Comparison of ENCODE assay signal across 19 mouse cellular contexts in genomic region chr3:78077275-78077674, GRCm38 (mm10).
"Had no signal": no experiment of that assay in that cellular context is flagged by ENCODE, and none has a peak within 500 bp of the region (broad histone marks: within the 10 kb centered on the region; RNA-seq: fewer than 3 reads in every experiment).

No protein-coding gene starts in this region.

- DNase-seq: liver, postnatal 0 days; lung, adult 2 months; lung, postnatal 14 days; lung, postnatal 36 days; right cerebral cortex, postnatal 25 days; right cerebral cortex, postnatal 4 days; spleen, adult 18-20 months; thymus, adult 2 months; thymus, postnatal 25 days; thymus, postnatal 4 days had no signal

- H3K4me2 ChIP-seq: liver, embryonic 15.5 days; lung, embryonic 15.5 days; midbrain, embryonic 11.5 days; midbrain, embryonic 13.5 days; midbrain, embryonic 15.5 days; neural tube, embryonic 12.5 days had no signal

- H3K36me3 ChIP-seq: liver, embryonic 15.5 days; lung, embryonic 15.5 days; midbrain, embryonic 13.5 days; midbrain, embryonic 15.5 days; neural tube, embryonic 12.5 days had no signal

- H3K4me3 ChIP-seq: liver, embryonic 15.5 days; lung, embryonic 15.5 days; megakaryocyte, embryonic 14.5 days; midbrain, embryonic 13.5 days; midbrain, embryonic 15.5 days; neural tube, embryonic 12.5 days had no signal

- ATAC-seq: liver, postnatal 0 days; lung, postnatal 0 days; midbrain, embryonic 13.5 days; midbrain, embryonic 15.5 days had no signal

- H3K9ac ChIP-seq: liver, embryonic 15.5 days; liver, postnatal 0 days; lung, embryonic 15.5 days; midbrain, embryonic 13.5 days; midbrain, embryonic 15.5 days; neural tube, embryonic 12.5 days had no signal

- H3K9me3 ChIP-seq: liver, embryonic 15.5 days; lung, embryonic 15.5 days; megakaryocyte, embryonic 14.5 days; midbrain, embryonic 13.5 days; midbrain, embryonic 15.5 days; neural tube, embryonic 12.5 days had no signal

- H3K4me1 ChIP-seq: liver, embryonic 15.5 days; lung, embryonic 15.5 days; megakaryocyte, embryonic 14.5 days; midbrain, embryonic 13.5 days; midbrain, embryonic 15.5 days; neural tube, embryonic 12.5 days had no signal

- H3K27ac ChIP-seq: liver, embryonic 15.5 days; lung, embryonic 15.5 days; macrophage; midbrain, embryonic 13.5 days; midbrain, embryonic 15.5 days; neural tube, embryonic 12.5 days had no signal

- H3K27me3 ChIP-seq: liver, embryonic 15.5 days; lung, embryonic 15.5 days; megakaryocyte, embryonic 14.5 days; midbrain, embryonic 13.5 days; midbrain, embryonic 15.5 days; neural tube, embryonic 12.5 days had no signal
